Mouse (Mus musculus) ES-Bruce4 (cell line): ENCODE measurements around the gene Slc25a21.

Experiments used
- CTCF ChIP-seq: IDR thresholded peaks from one replicate; pipeline ENCODE4 v1.8.1; 2011; ENCODE audit warnings: low read depth, low read length
- EP300 ChIP-seq: IDR thresholded peaks from 2 replicates; pipeline ENCODE4 v1.6.1; 2011; ENCODE audit warnings: low read depth, low read length; ENCODE audit not compliant: insufficient read depth

GRCm38 (mm10) chr12:56963236-56963635 is 234.0 kb downstream of the Slc25a21 start:
- TF ChIP-seq CTCF: no peak
- no peak for TF ChIP-seq EP300
